Mouse (Mus musculus) liver, adult 2 months (tissue): ENCODE results near the gene Pga5.

Experiments used
- CTCF ChIP-seq: fragments of 200-500 bp; IDR thresholded peaks from 2 replicates; pipeline ENCODE4 v1.5.1; 2011; ENCODE audit warnings: low read depth, low read length, control low read depth
- POLR2A ChIP-seq: fragments of 200-500 bp; IDR thresholded peaks from 2 replicates; pipeline ENCODE4 v1.6.1; 2011; ENCODE audit warnings: low read length, control low read depth; ENCODE audit not compliant: insufficient read depth; ENCODE audit errors: extremely low read depth

DNA sequence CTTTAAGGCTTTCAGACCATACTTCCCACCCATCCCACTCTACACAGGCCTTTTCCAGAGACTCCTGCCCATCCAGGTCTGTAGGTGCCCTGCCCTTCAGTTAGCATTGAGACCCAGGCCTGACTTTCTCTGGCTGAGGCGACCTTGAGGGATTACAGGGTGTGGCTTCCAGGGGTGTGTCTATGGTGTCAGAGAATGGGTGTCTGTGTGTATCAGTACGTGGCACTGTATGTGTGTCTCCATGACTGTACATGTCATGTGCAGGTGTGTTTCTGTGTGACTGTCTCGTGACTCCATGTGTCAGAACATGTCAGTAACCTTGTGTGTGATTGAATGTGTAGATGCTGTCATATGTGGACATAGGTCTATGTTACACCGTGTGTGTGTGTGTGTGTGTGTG, 6.6 kb downstream of the Pga5 start:
- TF ChIP-seq CTCF (no peak), POLR2A (no peak)
